Mouse (Mus musculus): ENCODE measurements around the gene Me1.

Me1 gene

GRCm38 (mm10) chr9:86592676-86593668 lies 102.8 kb downstream of the Me1 start:
- 48% methylated on average over 19 of the region's 19 CpGs for WGBS

DNA sequence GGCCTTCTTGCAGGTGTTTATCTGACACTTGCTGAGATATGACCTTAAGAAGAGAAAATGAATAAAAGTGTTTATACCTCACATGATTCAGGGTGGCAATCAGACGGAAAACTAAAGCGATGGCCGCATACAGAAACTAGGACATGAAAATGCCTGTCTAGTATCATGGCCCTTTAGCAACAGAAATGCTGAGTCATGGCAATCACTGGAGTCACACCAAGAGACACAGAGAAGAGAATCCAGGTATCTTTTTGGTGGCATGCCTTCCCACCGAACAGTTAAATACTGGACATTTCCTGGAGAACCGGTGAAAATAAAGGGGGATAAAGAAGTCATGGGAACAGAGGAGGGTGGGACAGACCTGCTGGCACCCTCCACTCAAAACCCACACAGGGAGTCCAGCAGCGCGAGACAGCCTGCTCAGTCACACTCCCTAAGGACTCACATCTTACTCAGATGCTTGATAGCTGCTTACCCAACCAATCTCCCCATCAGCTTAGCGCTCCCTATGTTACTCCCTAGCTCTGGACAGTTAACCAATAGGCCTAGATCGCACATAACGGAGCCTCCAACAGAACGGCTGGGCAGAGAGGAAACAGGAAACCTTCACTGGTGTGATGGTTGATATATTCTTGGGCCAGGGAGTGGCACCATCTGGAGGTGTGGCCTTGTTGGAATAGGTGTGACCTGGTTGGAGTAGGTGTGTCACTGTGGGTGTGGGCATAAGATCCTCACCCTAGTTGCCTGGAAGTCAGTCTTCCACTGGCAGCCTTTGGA lies 108.5 kb downstream of the Me1 start:
- WGBS, result 92% methylated on average over 11 of the region's 11 CpGs

- WGBS, result 50% methylated on average over 3 of the region's 3 CpGs
Observed at GRCm38 (mm10) chr9:86583740-86584139, 112.0 kb downstream of the Me1 start.

GRCm38 (mm10) chr9:86579657-86580056 lies 116.1 kb downstream of the Me1 start:
- 83% methylated on average over 10 of the region's 10 CpGs for WGBS

- WGBS, result 54% methylated on average over 6 of the region's 6 CpGs
Observed at GRCm38 (mm10) chr9:86575178-86575577, 120.6 kb downstream of the Me1 start.

DNA sequence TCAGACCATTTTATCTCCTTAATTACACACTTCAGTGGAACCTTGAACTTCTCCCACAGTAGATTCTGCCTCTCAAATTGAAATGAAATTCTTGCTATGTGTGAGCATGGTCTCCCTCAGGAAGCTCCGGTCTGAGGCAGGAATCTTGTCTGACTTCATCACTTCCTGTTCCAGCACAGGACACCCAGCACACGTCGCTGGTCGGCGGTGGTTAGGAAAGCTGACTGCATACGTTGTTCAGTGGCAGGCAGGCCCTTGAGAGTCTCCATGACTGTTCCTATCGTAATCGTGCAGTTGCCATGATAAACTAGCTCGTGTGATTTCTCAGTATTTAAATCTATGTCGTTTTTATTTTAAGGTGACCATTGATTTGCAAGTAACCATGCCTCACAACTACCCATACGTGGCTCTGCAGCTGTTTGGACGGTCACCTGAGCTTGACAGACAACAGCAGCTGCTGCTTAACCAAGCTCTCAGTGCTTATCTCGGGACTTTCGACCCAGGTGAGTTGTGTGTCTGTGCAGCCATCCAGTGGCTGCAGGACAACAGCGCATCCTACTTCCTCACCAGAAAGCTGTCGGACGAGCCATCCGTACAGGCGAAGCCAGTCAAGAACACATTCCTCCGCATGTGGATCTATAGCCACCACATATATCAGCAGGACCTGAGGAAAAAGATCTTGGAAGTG lies 122.0 kb downstream of the Me1 start:
- WGBS, result 79% methylated on average over 20 of the region's 20 CpGs

- WGBS, result 5% methylated on average over 13 of the region's 13 CpGs
Observed at GRCm38 (mm10) chr9:86572636-86573291, 123.0 kb downstream of the Me1 start.

DNA sequence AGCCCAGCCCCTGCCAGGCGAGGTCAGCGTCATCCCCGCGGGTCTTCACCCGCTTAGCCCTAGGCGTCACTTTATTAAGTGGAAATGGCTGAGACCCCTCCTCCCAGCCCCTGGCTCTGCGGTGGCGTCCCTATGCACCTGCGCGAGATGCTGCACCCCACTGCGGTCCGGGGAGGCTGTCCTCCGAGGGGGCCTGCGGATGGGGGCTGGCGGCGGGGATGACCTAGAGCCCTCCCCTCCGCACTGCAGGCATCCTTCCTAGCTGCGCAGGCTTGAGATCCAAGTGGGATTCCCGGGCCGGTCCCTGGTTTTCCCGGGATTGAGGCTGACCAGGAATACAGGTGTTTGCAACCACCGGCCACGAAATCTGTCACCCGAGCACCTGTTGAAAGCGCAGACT lies 123.6 kb downstream of the Me1 start:
- under 1% methylated on average over 25 of the region's 25 CpGs for WGBS

GRCm38 (mm10) chr9:86571540-86572135 lies 124.1 kb downstream of the Me1 start, which contains the start of the genes Pgm3 and Rwdd2a:
TSS of gene Pgm3 (minus strand) at chr9:86571842.
TSS of gene Rwdd2a (plus strand) at chr9:86571991.
- WGBS, result under 1% methylated on average over 59 of the region's 59 CpGs

DNA sequence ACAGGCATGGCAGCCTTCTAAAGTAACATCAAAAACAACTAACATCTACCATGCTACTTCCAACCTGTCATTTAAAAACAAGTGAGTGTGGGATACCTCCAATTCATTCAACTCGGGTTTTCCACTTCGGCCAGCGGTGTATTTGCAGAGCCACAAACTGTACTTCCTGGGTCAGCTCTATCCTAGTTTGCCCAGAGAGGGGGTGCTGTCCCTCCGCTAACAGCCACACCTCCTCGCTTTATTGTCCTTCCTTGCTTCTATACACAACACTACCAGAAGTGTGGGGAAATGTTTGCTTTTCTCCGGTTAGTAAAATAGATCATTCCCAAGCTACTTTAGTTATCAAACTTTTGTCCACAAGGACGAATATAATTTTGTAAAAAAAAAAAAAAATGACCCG lies 124.8 kb downstream of the Me1 start:
- 5% methylated on average over 8 of the region's 8 CpGs for WGBS

DNA sequence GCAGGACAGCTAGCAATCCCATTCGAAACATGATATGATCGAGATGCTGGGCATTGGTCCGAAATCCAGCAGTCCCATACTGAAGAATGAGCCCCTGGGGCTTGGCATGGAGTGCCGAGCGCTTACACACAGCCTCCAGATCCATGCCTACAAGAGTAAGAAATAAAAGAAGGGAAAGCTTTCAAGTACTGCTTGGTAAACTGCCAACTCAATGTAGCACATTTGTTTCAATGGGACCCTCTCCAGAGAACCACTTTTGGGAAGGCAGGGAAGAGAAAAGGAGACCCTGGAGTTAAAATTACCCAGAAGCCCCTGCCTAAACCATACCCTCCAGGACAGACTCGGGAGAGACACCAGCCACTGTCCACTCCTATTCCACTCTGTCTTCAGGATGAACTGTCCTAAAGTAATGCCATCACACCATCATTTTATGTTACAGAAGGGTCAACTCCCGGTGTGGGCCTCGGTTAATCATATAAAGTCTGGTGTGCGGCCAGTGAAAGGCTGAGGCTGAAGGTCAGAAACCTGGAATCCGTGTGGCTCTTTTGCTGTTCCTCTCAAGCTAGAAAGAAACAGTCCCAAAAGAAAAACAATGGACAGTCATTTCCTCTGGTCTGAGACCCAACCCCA lies 125.4 kb downstream of the Me1 start:
- WGBS, result 69% methylated on average over 10 of the region's 10 CpGs

GRCm38 (mm10) chr9:86569314-86569910 lies 126.3 kb downstream of the Me1 start:
- WGBS, result 86% methylated on average over 3 of the region's 3 CpGs

- WGBS, result 85% methylated on average over 3 of the region's 3 CpGs
Observed at GRCm38 (mm10) chr9:86560543-86560942, 135.2 kb downstream of the Me1 start.

DNA sequence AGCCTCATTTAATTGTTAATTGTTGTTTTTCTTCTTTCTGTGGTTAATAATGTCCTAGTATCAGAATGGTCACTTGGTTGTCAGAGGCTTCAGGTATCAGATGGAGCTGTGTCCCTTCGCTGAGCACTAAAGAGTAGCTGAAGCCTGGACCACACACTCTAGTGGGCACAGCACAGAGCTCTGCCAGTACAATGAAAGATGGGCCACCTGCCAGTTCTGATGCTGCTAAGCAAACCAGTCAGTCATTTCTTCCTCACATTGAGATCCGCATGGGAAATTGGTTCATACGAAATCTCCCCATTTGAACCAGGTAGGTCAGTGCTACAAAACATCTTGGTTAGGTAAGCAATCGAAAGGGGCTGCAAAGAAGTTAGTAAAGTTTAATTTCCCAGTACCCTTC lies 141.1 kb downstream of the Me1 start:
- 72% methylated on average over 4 of the region's 4 CpGs for WGBS

DNA sequence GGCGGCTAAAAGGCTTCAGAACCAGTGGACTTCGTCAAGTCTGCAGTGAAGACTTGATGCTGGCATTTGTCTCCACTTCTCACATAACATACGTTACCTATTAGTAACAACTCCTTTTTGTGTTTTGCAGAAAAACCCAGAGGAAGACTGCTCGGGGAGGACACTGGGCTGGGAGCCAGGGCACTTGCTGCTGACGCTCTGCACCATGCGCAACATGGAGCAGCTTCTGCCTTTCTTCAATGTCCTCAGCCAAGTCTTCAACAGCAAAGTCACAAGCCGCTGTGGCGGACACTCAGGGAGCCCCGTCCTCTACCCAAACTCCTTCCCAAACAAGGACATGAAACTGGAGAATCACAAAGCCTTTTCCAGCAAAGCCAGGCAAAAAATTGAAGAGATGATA lies 141.9 kb downstream of the Me1 start:
- 71% methylated on average over 9 of the region's 9 CpGs for WGBS

GRCm38 (mm10) chr9:86550717-86551116 lies 145.0 kb downstream of the Me1 start:
- WGBS, result 63% methylated on average over 3 of the region's 3 CpGs

- WGBS, result 81% methylated on average over 5 of the region's 5 CpGs
Observed at GRCm38 (mm10) chr9:86549637-86550162, 146.1 kb downstream of the Me1 start.

DNA sequence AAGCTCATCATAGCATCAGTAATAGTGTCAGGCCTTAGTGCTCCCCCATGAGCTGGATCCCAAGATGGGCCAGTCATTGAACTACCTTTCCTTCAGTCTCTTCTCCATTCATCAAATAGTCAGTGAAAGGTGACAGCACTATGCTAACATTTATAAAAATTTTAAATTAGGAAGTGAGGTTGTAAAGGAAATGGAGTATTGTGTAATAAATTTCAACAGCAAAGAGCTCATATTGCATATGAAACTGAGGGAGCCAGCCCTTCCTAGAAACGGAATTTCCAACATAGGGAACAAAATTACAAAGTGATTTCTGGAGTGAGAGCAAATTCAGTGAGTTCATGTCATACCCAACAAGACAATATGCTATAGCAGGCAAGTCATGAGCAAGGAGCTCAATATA lies 151.2 kb downstream of the Me1 start:
- WGBS, result 60% methylated on average over 1 of the region's 1 CpGs

DNA sequence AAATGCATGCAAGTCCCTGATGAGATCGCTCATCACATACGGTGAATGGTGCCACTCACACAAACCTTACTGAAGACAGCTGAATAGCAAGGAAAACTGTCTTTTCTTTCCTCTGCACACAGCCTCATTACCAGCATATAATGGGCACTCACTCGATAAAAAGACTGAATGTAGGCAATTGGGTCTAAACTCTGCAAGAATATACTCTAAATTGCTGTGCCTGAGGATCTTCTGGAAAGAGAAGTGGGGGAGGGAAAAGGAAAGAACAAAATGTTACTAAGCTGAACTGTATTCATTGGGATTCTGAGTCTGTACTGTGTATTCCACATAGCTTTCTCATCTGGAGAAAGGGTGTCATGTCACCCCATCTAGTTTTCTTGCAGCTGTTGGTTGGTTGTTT lies 152.3 kb downstream of the Me1 start:
- 43% methylated on average over 3 of the region's 3 CpGs for WGBS

DNA sequence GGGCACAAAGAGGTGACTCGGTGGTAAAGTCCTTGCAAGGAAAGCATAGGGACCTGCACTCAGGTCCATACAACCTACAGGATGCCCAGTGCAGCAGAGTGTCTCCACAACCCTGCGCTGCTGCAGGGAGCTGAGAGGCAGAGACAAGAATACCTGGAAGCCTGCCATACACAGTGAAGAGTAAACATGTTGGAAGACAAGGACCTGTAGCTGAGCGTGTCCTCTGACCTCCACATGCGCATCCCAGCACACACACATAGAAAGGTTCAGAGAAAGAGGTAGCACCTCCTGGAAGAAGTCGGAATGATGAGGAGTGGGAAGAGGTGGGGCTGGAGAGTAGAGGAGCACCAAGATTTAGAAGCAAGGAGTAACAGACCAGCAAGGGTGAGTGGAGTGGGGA lies 161.7 kb downstream of the Me1 start:
- WGBS, result 92% methylated on average over 5 of the region's 5 CpGs
